Comparison of ENCODE assay signal across 15 mouse cellular contexts in the genomic region with DNA sequence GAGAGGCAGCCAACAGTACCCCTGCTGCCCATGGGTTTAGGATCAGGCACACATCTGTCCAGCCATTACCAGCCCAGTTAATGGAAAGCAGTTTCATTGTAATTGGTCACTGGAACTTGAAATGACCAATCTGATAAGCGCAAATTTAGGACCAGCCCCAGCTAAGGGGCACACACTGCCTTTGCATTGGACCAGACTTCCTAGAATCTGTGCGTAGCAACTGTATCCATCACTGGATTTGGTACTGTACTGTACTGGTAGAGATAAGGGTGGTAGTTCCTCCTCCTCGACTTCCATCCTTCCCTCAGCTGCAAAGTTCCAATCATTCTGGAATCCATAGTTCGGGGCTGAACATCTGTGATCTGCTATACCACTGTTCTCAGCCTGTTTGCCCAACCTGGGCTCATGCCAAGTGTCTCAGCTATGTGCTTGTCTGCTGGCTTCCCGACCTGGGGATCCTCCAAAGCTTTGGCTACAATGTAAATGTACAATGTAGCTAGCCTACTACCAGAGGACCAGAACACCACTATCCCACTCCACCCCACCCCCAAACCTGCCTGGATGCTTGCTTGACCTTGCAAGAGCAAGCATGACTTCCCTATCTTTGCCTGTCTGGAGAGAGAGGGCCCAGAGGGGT. TPM values are rescaled to one million over a fixed set of nuclear protein-coding genes. Genes with fewer than 3 reads are reported as not detected.
DNase-seq lines count a peak whose midpoint lies in the region; ATAC-seq lines count a peak whose summit lies in the region.
"Had no signal": no experiment of that assay in that cellular context is flagged by ENCODE, and none has a peak within 500 bp of the region (broad histone marks: within the 10 kb centered on the region; RNA-seq: fewer than 3 reads in every experiment).

No protein-coding gene starts in this region.

- no peak overlapping the region for H3K9ac ChIP-seq in hindbrain, embryonic 11.5 days (ENCODE audit: low read depth, low read length)
- H3K9ac ChIP-seq in midbrain, embryonic 13.5 days (replicated peaks) = no peak overlapping the region
- H3K9ac ChIP-seq: limb, embryonic 15.5 days had no signal

- H3K4me2 ChIP-seq in hindbrain, embryonic 11.5 days (replicated peaks; ENCODE audit: low read depth, low read length) = no peak overlapping the region
- H3K4me2 ChIP-seq in midbrain, embryonic 13.5 days (replicated peaks) = no peak overlapping the region

- H3K4me3 ChIP-seq in embryonic facial prominence, embryonic 10.5 days = no peak overlapping the region
- H3K4me3 ChIP-seq in hindbrain, embryonic 11.5 days (ENCODE audit: low read depth, low read length) = no peak overlapping the region
- H3K4me3 ChIP-seq in midbrain, embryonic 13.5 days (replicated peaks) = no peak overlapping the region
- H3K4me3 ChIP-seq: limb, embryonic 15.5 days had no signal

- no peaks in the 10 kb centered on the region for H3K9me3 ChIP-seq in embryonic facial prominence, embryonic 10.5 days
- no peaks in the 10 kb centered on the region for H3K9me3 ChIP-seq in hindbrain, embryonic 11.5 days (ENCODE audit: control insufficient read depth, low read length)
- no peaks in the 10 kb centered on the region for H3K9me3 ChIP-seq in midbrain, embryonic 13.5 days
- H3K9me3 ChIP-seq: limb, embryonic 15.5 days had no signal

- H3K27ac ChIP-seq in embryonic facial prominence, embryonic 10.5 days (replicated peaks) = peak overlapping the region; percentile 72
- H3K27ac ChIP-seq in hindbrain, embryonic 11.5 days (ENCODE audit: low read depth, low read length) = no peak overlapping the region
- H3K27ac ChIP-seq in midbrain, embryonic 13.5 days = peak overlapping the region; percentile 85

- peak; percentile 59 to 70 for DNase-seq in cerebellum, postnatal 10 days
- DNase-seq in cerebellum, adult 18-20 months = no peak
- DNase-seq in embryonic facial prominence, embryonic 10.5 days (ENCODE audit: low spot score) = no peak
- DNase-seq in hindbrain, embryonic 11.5 days (ENCODE audit: low spot score) = no peak
- DNase-seq in urinary bladder, postnatal 14 days (ENCODE audit: low spot score) = no peak
- DNase-seq in adrenal gland, adult 2 months = no peak
- DNase-seq in gastrocnemius, postnatal 36 days = no peak
- DNase-seq: adrenal gland, adult 8-10 months; cerebellum, adult 9-11 months; heart, postnatal 36 days; lung, postnatal 36 days; spleen, adult 18-20 months had no signal

- H3K36me3 ChIP-seq in embryonic facial prominence, embryonic 10.5 days (replicated peaks) = no peaks in the 10 kb centered on the region
- H3K36me3 ChIP-seq in hindbrain, embryonic 11.5 days (ENCODE audit: control insufficient read depth, insufficient read depth, low read length) = no peaks in the 10 kb centered on the region
- H3K36me3 ChIP-seq in midbrain, embryonic 13.5 days = no peaks in the 10 kb centered on the region
- H3K36me3 ChIP-seq: G1E; limb, embryonic 15.5 days had no signal

- H3K27me3 ChIP-seq in embryonic facial prominence, embryonic 10.5 days (replicated peaks; ENCODE audit: low read depth, poor library complexity, severe bottlenecking) = 0 out of 2 replicates have a peak, but pooled peaks cover 3% of the 10 kb centered on the region
- H3K27me3 ChIP-seq in hindbrain, embryonic 11.5 days (ENCODE audit: control insufficient read depth, insufficient read depth, low read length) = no peaks in the 10 kb centered on the region
- H3K27me3 ChIP-seq in midbrain, embryonic 13.5 days = no peaks in the 10 kb centered on the region
- H3K27me3 ChIP-seq: limb, embryonic 15.5 days had no signal

- peak; percentile 31; the same call in 1 of the 2 replicates for ATAC-seq in hindbrain, embryonic 11.5 days (ENCODE audit: low FRiP score)
- peak; percentile 40 for ATAC-seq in midbrain, embryonic 13.5 days

- H3K4me1 ChIP-seq in embryonic facial prominence, embryonic 10.5 days = peaks cover 54% of the 10 kb centered on the region
- 0 out of 2 replicates have a peak, but pooled peaks cover 4% of the 10 kb centered on the region for H3K4me1 ChIP-seq in hindbrain, embryonic 11.5 days (replicated peaks; ENCODE audit: control insufficient read depth, insufficient read depth, low read length)
- peaks cover 26% of the 10 kb centered on the region for H3K4me1 ChIP-seq in midbrain, embryonic 13.5 days (replicated peaks)

- intact Hi-C loops in gastrocnemius, postnatal 36 days (cut with DNase I) = no loop called here

- 76% methylated on average over 5 of the region's 5 CpGs for WGBS in embryonic facial prominence, embryonic 10.5 days
- 82% methylated on average over 5 of the region's 5 CpGs for WGBS in hindbrain, embryonic 11.5 days
- WGBS in midbrain, embryonic 13.5 days = 84% methylated on average over 5 of the region's 5 CpGs

RNA-seq across cellular contexts. Expression of a gene that starts 49.1 kb away (rescaled TPM):
- 61.1 and 63.8 TPM in 2 replicates for polyA plus RNA-seq in embryonic facial prominence, embryonic 10.5 days (2016; fragmentation: Nextera tagmentation; extraction: Ambion mirVana)
- 12.2 and 17.0 TPM in 2 replicates for polyA plus RNA-seq in hindbrain, embryonic 11.5 days (2014; fragmentation: Nextera tagmentation; extraction: Ambion mirVana)
- 35.2 and 42.8 TPM in 2 replicates for polyA plus RNA-seq in midbrain, embryonic 13.5 days (2015; fragmentation: Nextera tagmentation; extraction: Ambion mirVana)
- 10 to 100 TPM in 1 of 2 experiments, 1 to 10 TPM in 1; 5.3 to 14.4 TPM for total RNA-seq in adrenal gland, adult 2 months (2021)
- polyA plus RNA-seq in adrenal gland, adult 2 months (2012; rRNA removed) = 8.7 and 11.6 TPM in 2 replicates
- 10 to 100 TPM; 41.0 to 42.9 TPM for total RNA-seq in gastrocnemius, postnatal 36 days (2021)
- polyA plus RNA-seq: G1E had no signal

Comparison
In these comparisons a context has a peak if more than half of its experiments do, and no peak if none do; other contexts are left out.
1. DNase-seq: peak in cerebellum, postnatal 10 days (2 of 2); none in cerebellum, adult 18-20 months (0 of 2), embryonic facial prominence, embryonic 10.5 days (single experiment), hindbrain, embryonic 11.5 days (single experiment), urinary bladder, postnatal 14 days (single experiment), adrenal gland, adult 2 months (single experiment) and gastrocnemius, postnatal 36 days (0 of 2).